Mouse (Mus musculus) CD4-positive, CD25-positive, alpha-beta regulatory T cell (primary cell): ENCODE data around the gene Olfr870. TPM values are rescaled to one million over a fixed set of nuclear protein-coding genes. Genes with fewer than 3 reads are reported as not detected.

ENCODE experiments used
- polyA plus RNA-seq: library from polyadenylated mRNA; unstranded; fragments of 100-300 nt; shearing (Covaris generic); gene quantifications from one replicate; pipeline ENCODE4 v1.2.1, GENCODE M21; 2017

Gene Olfr870
- not detected for polyA plus RNA-seq

DNA sequence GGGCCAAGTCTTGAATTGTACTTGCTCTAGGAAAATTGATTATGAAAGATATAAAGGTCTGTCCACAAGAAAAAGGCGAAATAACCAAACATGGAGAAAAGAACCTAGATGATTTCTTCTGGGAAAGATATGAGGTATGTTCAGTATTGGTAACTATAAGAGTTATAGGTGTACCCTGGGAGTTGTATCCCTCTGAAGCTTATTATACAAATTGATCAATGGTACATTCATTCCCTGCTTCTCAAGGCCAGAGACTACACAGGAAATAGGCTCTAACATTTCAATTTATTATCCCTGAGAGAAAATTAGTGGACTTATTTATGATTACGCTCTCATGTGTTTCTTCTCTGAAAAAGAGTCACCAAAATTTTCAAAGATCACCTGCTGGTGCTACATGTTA lies at the start of gene Olfr870:
Olfr870 (minus strand) TSS at position 101 of the 400 bp plus-strand sequence.

GRCm38 (mm10) chr9:20211907-20212306 lies 38.0 kb upstream of the Olfr870 start, which contains the start of gene Olfr871:
Gene Olfr871, plus strand, starts transcription at chr9:20212207.

GRCm38 (mm10) chr9:20128709-20129108 lies 45.1 kb downstream of the Olfr870 start, which contains the start of gene Olfr869:
Gene Olfr869, plus strand, starts transcription at chr9:20129009.

Other genes starting within 250 kb of the Olfr870 start
- not detected for gene Olfr866, start 146.0 kb downstream of the Olfr870 start, polyA plus RNA-seq
- not detected for gene Olfr867, start 116.5 kb downstream of the Olfr870 start, polyA plus RNA-seq
- not detected for gene Olfr868, start 75.4 kb downstream of the Olfr870 start, polyA plus RNA-seq
- not detected for gene Olfr869, start 45.0 kb downstream of the Olfr870 start, polyA plus RNA-seq
- gene Olfr871, start 38.1 kb upstream of the Olfr870 start, polyA plus RNA-seq, result not detected
- 0.16 TPM for gene Olfr872, start 63.1 kb upstream of the Olfr870 start, polyA plus RNA-seq
- gene Olfr39, start 108.3 kb upstream of the Olfr870 start, polyA plus RNA-seq, result not detected
- gene Olfr873, start 124.5 kb upstream of the Olfr870 start, polyA plus RNA-seq, result 0.04 TPM
- 0.19 TPM for gene Olfr18, start 162.0 kb upstream of the Olfr870 start, polyA plus RNA-seq
- gene Zfp560, start 211.1 kb upstream of the Olfr870 start, polyA plus RNA-seq, result 36.2 TPM